Mouse (Mus musculus) small intestine, adult 2 months (tissue): ENCODE data around the gene Pcolce. TPM values are rescaled to one million over a fixed set of nuclear protein-coding genes. Genes with fewer than 3 reads are reported as not detected.

Experiments
- H3K27ac ChIP-seq: fragments of 200-500 bp; 2 replicates; pipeline ENCODE4 v1.5.1; 2012; ENCODE audit warnings: low read depth, low read length, control low read depth, inconsistent platforms; ENCODE audit not compliant: insufficient read depth
- H3K27me3 ChIP-seq: fragments of 200-500 bp; 2 replicates; pipeline ENCODE4 v1.6.1; 2012; ENCODE audit warnings: mild to moderate bottlenecking, moderate library complexity, low read length, inconsistent platforms; ENCODE audit not compliant: control insufficient read depth, insufficient read depth
- H3K36me3 ChIP-seq: fragments of 200-500 bp; 2 replicates; pipeline ENCODE4 v1.6.1; 2012; ENCODE audit warnings: mild to moderate bottlenecking, low read length, control low read depth, inconsistent platforms; ENCODE audit not compliant: control insufficient read depth, insufficient read depth
- H3K4me1 ChIP-seq: fragments of 200-500 bp; 2 replicates; pipeline ENCODE4 v1.6.1; 2012; ENCODE audit warnings: low read length, inconsistent platforms, mixed read lengths; ENCODE audit not compliant: control insufficient read depth, insufficient read depth, insufficient read length
- H3K4me3 ChIP-seq: fragments of 200-500 bp; 2 replicates; pipeline ENCODE4 v1.5.1; 2012; ENCODE audit warnings: low read depth, mild to moderate bottlenecking, control low read depth, inconsistent platforms, low read length, moderate library complexity
- CTCF ChIP-seq: fragments of 200-500 bp; IDR thresholded peaks from 2 replicates; pipeline ENCODE4 v1.5.1; 2012; ENCODE audit warnings: low read depth, mild to moderate bottlenecking, control low read depth, inconsistent platforms, low read length, moderate library complexity, mixed read lengths; ENCODE audit not compliant: insufficient replicate concordance, insufficient read length; ENCODE audit errors: extremely low read depth
- POLR2A ChIP-seq: fragments of 200-500 bp; IDR thresholded peaks from 2 replicates; pipeline ENCODE4 v1.6.1; 2012; ENCODE audit warnings: low read depth, mild to moderate bottlenecking, control low read depth, inconsistent platforms, low read length, moderate library complexity
- WGBS: fragments of 180-500 bp; shearing (Covaris S2); methylation state at CpG from one replicate; pipeline ENCODE4 v1.1.7; 2018; 5-methylcytosine and 5-hydroxymethylcytosine counted together
- polyA plus RNA-seq: library from polyadenylated mRNA; depleted of rRNA; stranded (reverse); fragments of >200 nt; gene quantifications from 2 replicates; pipeline ENCODE4 v1.2.3, GENCODE M21; 2012

Gene Pcolce
- polyA plus RNA-seq, 1 experiment = 30.4 TPM

DNA sequence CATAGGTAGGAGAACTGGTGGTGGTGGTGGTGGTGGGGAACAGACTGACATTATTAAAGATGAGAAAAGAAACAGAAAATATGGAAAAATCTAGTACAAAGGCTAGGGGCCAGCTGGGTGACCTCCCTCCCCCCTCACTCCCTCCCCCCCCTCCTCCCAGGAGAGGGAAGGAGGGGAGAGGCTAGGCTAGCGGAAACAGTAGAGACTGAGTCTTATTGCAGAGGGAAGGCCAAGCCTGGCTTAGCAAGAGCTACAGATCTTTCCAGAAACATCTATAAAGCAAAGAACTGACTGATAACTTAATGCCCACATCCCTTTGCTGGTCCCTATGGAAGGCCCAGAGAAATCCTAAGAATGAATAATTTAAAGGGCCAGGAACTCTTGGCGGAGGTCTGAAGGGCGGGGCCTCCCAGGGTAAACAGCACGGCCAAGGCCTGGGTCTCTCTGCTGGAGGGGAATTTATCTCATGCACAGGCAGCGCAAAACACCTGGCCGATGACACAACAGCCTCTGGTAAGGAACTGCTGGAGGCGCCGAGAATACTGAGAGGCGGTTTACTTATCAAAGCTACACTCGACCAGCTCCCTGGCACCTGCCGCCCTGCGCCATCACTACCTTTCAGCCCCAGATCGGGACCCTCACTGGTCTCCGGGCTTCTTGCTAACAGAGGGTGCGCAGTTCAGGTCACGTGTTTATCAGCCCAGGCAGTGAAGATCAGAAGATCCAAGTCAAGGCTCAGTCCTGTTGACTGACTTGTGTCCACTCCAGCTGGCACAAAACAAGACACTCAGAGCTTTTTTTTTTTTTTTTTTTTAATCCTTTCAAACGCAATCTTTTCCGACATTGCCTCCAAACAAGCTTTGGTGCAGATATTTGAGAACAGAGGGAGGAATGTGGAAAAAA is 36.3 kb upstream of the Pcolce start:
- Histone ChIP-seq H3K27me3 (no peaks in the 10 kb centered on the region), H3K4me3 (no peak overlapping the region), H3K4me1 (peaks cover 5% of the 10 kb centered on the region), H3K36me3 (peaks cover 10% of the 10 kb centered on the region), H3K27ac (no peak overlapping the region)
- TF ChIP-seq CTCF = no peak
- no peak for TF ChIP-seq POLR2A
- 18% methylated on average over 18 of the region's 18 CpGs for WGBS

DNA sequence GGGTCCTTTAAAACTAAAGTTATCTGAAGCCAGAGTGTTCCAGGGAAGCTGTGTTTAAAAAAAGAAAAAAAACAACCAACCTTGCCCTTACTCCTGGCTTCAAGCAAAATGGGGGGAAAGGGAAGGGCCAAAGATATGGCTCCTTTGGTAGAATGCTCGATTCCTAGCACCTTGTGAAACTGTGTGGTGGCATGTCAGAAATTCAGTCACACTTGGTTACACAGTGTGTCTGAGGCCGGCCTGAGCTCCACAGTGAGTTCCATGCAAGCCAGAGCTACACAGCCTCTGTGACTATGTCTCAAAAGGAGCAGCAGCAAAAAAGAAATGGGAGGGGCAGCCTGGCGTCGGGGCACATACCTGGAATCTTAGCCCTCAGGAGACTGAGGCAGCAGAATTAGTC is 35.7 kb upstream of the Pcolce start:
- Histone ChIP-seq H3K27ac (no peak overlapping the region), H3K4me1 (peaks cover 6% of the 10 kb centered on the region), H3K4me3 (no peak overlapping the region), H3K27me3 (no peaks in the 10 kb centered on the region), H3K36me3 (peaks cover 10% of the 10 kb centered on the region; the same call in 1 of the 2 replicates)
- TF ChIP-seq POLR2A (no peak), CTCF (no peak)
- 46% methylated on average over 4 of the region's 4 CpGs for WGBS

DNA sequence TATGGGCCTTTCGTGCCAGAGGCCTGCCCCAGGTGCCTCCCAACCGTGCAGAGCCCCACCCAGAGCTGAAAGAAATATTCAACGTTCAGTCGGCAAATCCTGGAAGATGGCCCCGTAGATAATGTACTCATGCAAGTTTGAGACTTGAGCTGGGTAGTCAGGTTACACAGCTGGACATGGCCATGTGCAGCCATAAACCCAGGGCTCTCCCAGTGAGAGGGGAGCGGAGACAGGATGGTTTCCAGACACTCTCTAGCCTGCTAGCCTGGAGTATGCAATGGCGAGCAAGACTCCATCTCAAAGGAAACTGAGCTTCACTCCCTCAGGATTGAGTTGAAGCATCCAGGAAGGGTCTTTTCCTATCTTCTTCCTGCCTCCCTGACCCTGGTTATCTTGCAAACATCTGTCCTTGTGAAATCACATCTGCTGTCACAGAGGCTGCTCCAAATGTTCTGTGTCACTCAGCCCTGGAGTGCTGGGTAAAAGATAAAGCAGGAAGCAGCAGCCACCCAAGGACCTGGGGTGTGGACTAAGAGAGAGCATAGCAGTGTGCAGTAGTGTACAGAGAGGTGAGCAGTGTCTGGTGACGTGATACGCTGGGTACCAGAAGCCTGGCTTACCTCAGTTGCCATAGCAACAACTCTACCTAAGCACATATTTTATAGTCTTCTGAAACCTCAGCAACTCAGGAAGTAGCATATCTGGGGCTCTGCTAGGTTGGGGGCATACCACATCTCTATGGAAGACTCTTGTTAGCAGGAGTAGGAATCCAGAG is 34.4 kb upstream of the Pcolce start:
- peaks cover 6% of the 10 kb centered on the region for H3K4me1 ChIP-seq
- H3K36me3 ChIP-seq = peaks cover 5% of the 10 kb centered on the region; the same call in 1 of the 2 replicates
- H3K27ac ChIP-seq = no peak overlapping the region
- TF ChIP-seq POLR2A = no peak
- no peak for TF ChIP-seq CTCF
- no peak overlapping the region for H3K4me3 ChIP-seq
- 37% methylated on average over 9 of the region's 9 CpGs for WGBS
- H3K27me3 ChIP-seq = no peaks in the 10 kb centered on the region

DNA sequence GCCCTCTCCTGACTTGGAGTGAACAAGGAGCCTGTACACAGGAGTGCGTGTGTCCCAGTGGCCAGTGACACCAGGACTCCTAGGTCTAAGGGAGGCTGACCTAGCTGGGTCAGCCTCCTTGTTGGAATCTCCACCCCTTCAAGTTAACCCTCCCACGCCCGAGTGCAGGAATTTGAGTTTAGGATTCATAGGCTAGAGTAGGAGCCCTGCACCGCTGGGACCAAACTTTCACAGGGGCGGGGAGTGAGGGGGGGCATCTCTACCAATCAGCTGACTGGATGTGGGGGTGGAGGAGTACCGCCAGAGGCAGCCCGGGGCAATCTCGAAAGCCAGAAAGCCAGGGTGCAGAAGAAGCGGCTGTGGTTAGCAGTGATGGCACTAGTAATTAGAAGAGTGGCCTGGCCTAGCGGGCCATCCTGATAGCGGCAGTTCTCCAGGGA is 32.1 kb upstream of the Pcolce start, which contains the start of gene Irs3:
Irs3 (minus strand) TSS at position 63 of the 440 bp plus-strand sequence.
- Histone ChIP-seq H3K4me1 (peaks cover 6% of the 10 kb centered on the region), H3K27me3 (no peaks in the 10 kb centered on the region), H3K4me3 (peak within 1 kb of the TSS; percentile 57), H3K27ac (no peak within 1 kb of the TSS), H3K36me3 (peaks cover 18% of the 10 kb centered on the region)
- WGBS = 68% methylated on average over 11 of the region's 11 CpGs
- TF ChIP-seq CTCF (no peak), POLR2A (no peak)

DNA sequence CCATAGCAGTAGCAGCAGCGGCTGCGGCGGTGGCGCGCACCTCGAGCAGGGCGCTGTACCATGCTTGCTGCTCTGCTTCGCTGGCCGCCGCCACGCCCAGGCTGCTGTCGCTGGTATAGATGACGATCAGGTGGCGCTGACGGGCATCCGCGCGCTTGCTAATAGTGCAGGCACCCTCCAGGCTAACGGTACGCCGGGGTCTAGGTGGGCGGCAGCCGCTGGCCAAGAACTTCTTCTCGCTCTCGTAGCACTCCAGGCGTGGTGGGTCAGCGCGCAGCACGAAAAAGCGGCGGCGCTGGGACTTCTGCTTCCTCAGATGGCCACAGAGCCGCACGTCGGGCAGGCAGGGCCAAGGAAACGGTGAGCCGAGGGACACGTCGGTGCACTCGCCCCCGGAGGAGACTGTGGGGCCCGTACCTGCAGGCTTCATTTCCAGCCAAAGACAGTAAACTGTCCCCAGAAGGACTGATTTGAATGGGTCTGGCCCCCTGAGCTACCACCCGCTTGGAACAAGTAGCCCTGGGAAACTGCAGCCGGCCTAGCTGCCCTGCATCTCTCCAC is 31.6 kb upstream of the Pcolce start:
- Histone ChIP-seq H3K4me1 (peaks cover 6% of the 10 kb centered on the region), H3K36me3 (peaks cover 23% of the 10 kb centered on the region), H3K27ac (no peak overlapping the region), H3K27me3 (no peaks in the 10 kb centered on the region), H3K4me3 (peak overlapping the region; percentile 57)
- WGBS = 5% methylated on average over 44 of the region's 44 CpGs
- TF ChIP-seq POLR2A = no peak
- no peak for TF ChIP-seq CTCF

DNA sequence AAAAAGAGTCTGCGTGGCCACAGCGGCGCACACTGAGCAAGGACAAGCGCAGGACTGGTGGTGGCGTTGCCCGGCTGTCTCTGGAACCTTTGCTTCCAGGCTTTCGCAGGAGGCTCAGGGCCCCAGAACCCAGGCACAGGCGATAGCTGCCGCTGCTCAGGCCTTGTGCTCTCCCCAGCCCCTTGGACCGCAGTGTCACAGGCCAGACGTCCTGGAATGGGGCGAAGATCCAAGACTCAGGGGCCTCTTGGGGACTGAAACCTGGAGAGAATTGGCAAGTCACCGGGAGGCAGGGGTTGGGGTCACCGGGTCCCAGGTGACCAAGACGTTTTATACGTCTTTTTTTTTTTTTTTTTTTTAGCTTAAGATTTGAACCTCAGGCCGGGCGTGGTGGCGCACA is 30.9 kb upstream of the Pcolce start:
- WGBS = 67% methylated on average over 19 of the region's 19 CpGs
- TF ChIP-seq POLR2A = no peak
- TF ChIP-seq CTCF = no peak
- no peak overlapping the region for H3K4me3 ChIP-seq
- H3K27ac ChIP-seq = no peak overlapping the region
- no peaks in the 10 kb centered on the region for H3K27me3 ChIP-seq
- peaks cover 6% of the 10 kb centered on the region for H3K4me1 ChIP-seq
- peaks cover 30% of the 10 kb centered on the region for H3K36me3 ChIP-seq
